Mouse (Mus musculus) erythroblast, embryonic 14.5 days (primary cell): ENCODE results near the gene Rreb1. TPM values are rescaled to one million over a fixed set of nuclear protein-coding genes. Genes with fewer than 3 reads are reported as not detected.

Experiments used
- H3K27me3 ChIP-seq: 2 replicates; pipeline ENCODE4 v1.6.1; 2012; ENCODE audit warnings: inconsistent platforms; ENCODE audit not compliant: control insufficient read depth
- H3K36me3 ChIP-seq: 2 replicates; pipeline ENCODE4 v1.6.1; 2012; ENCODE audit warnings: mild to moderate bottlenecking, inconsistent platforms; ENCODE audit not compliant: control insufficient read depth
- H3K4me1 ChIP-seq: 2 replicates; pipeline ENCODE4 v1.6.1; 2012; ENCODE audit warnings: inconsistent platforms; ENCODE audit not compliant: control insufficient read depth
- H3K4me3 ChIP-seq: replicated peaks from 2 replicates; pipeline ENCODE3; 2012; ENCODE audit warnings: moderate library complexity, mild to moderate bottlenecking, inconsistent platforms
- H3K9me3 ChIP-seq: 2 replicates; pipeline ENCODE4 v1.6.1; 2012; ENCODE audit warnings: low read length, inconsistent platforms, mixed read lengths; ENCODE audit not compliant: control insufficient read depth
- GATA1 ChIP-seq: IDR thresholded peaks from 2 replicates; pipeline ENCODE4 v1.6.1; 2012; ENCODE audit warnings: low read length, inconsistent platforms, mixed read lengths
- TAL1 ChIP-seq: IDR thresholded peaks from 3 replicates; pipeline ENCODE4 v1.6.1; 2012; ENCODE audit warnings: low read length, inconsistent platforms, mixed read lengths
- polyA plus RNA-seq: library from polyadenylated mRNA; stranded (reverse); fragments of >175 nt; gene quantifications from 2 replicates; pipeline ENCODE4 v1.2.3, GENCODE M21; 2012

Gene Rreb1
- polyA plus RNA-seq, 1 experiment, result 0.60 TPM

- H3K27me3 ChIP-seq, result no peaks in the 10 kb centered on the region
- H3K9me3 ChIP-seq, result no peaks in the 10 kb centered on the region
- TF ChIP-seq GATA1 (no peak), TAL1 (no peak)
- H3K36me3 ChIP-seq, result peaks cover 48% of the 10 kb centered on the region
- no peak overlapping the region for H3K4me3 ChIP-seq
- no peaks in the 10 kb centered on the region for H3K4me1 ChIP-seq
These were observed 158.2 kb downstream of the Rreb1 start for GRCm38 (mm10) chr13:37936351-37936750.

GRCm38 (mm10) chr13:37940167-37940566, 162.0 kb downstream of the Rreb1 start:
- Histone ChIP-seq H3K4me1 (peaks cover 4% of the 10 kb centered on the region), H3K36me3 (peaks cover 31% of the 10 kb centered on the region), H3K27me3 (no peaks in the 10 kb centered on the region), H3K4me3 (no peak overlapping the region), H3K9me3 (no peaks in the 10 kb centered on the region)
- TF ChIP-seq TAL1 (no peak), GATA1 (no peak)

GRCm38 (mm10) chr13:37940649-37941048, 162.4 kb downstream of the Rreb1 start:
- Histone ChIP-seq H3K27me3 (no peaks in the 10 kb centered on the region), H3K4me1 (peaks cover 4% of the 10 kb centered on the region), H3K36me3 (peaks cover 32% of the 10 kb centered on the region), H3K9me3 (no peaks in the 10 kb centered on the region), H3K4me3 (no peak overlapping the region)
- TF ChIP-seq GATA1 (no peak), TAL1 (no peak)

GRCm38 (mm10) chr13:37941138-37941645, 163.0 kb downstream of the Rreb1 start:
- no peak overlapping the region for H3K4me3 ChIP-seq
- TF ChIP-seq GATA1 (no peak), TAL1 (no peak)
- peaks cover 4% of the 10 kb centered on the region for H3K4me1 ChIP-seq
- H3K9me3 ChIP-seq, result no peaks in the 10 kb centered on the region
- peaks cover 32% of the 10 kb centered on the region for H3K36me3 ChIP-seq
- H3K27me3 ChIP-seq, result no peaks in the 10 kb centered on the region

- no peaks in the 10 kb centered on the region for H3K27me3 ChIP-seq
- H3K4me1 ChIP-seq, result peaks cover 9% of the 10 kb centered on the region
- H3K9me3 ChIP-seq, result no peaks in the 10 kb centered on the region
- no peak for TF ChIP-seq GATA1
- peaks cover 34% of the 10 kb centered on the region for H3K36me3 ChIP-seq
- H3K4me3 ChIP-seq, result no peak overlapping the region
These were observed 164.0 kb downstream of the Rreb1 start for GRCm38 (mm10) chr13:37941950-37942886.

GRCm38 (mm10) chr13:37942887-37943331, 164.7 kb downstream of the Rreb1 start:
- H3K4me3 ChIP-seq, result no peak overlapping the region
- H3K36me3 ChIP-seq, result peaks cover 39% of the 10 kb centered on the region
- no peaks in the 10 kb centered on the region for H3K27me3 ChIP-seq
- H3K4me1 ChIP-seq, result peaks cover 9% of the 10 kb centered on the region
- no peaks in the 10 kb centered on the region for H3K9me3 ChIP-seq
- TF ChIP-seq TAL1 (no peak), GATA1 (no peak)

- H3K4me1 ChIP-seq, result peaks cover 9% of the 10 kb centered on the region
- TF ChIP-seq TAL1, result no peak
- H3K9me3 ChIP-seq, result no peaks in the 10 kb centered on the region
- H3K27me3 ChIP-seq, result no peaks in the 10 kb centered on the region
- H3K36me3 ChIP-seq, result peaks cover 45% of the 10 kb centered on the region
- H3K4me3 ChIP-seq, result no peak overlapping the region
These were observed 165.3 kb downstream of the Rreb1 start for GRCm38 (mm10) chr13:37943466-37943865.

GRCm38 (mm10) chr13:37944306-37944705, 166.1 kb downstream of the Rreb1 start:
- H3K4me3 ChIP-seq, result no peak overlapping the region
- no peak for TF ChIP-seq GATA1
- TF ChIP-seq TAL1, result no peak
- H3K9me3 ChIP-seq, result no peaks in the 10 kb centered on the region
- no peaks in the 10 kb centered on the region for H3K27me3 ChIP-seq
- H3K4me1 ChIP-seq, result peaks cover 9% of the 10 kb centered on the region
- H3K36me3 ChIP-seq, result peaks cover 52% of the 10 kb centered on the region

- no peaks in the 10 kb centered on the region for H3K9me3 ChIP-seq
- H3K36me3 ChIP-seq, result peaks cover 61% of the 10 kb centered on the region
- H3K27me3 ChIP-seq, result no peaks in the 10 kb centered on the region
- H3K4me3 ChIP-seq, result no peak overlapping the region
- peaks cover 9% of the 10 kb centered on the region for H3K4me1 ChIP-seq
- no peak for TF ChIP-seq GATA1
- no peak for TF ChIP-seq TAL1
These were observed 167.2 kb downstream of the Rreb1 start for GRCm38 (mm10) chr13:37945392-37945791.
